Mouse (Mus musculus) effector memory CD4-positive, alpha-beta T cell, adult 5 months (primary cell): ENCODE data around the gene Hykk. TPM values are rescaled to one million over a fixed set of nuclear protein-coding genes. Genes with fewer than 3 reads are reported as not detected.

Source experiments
- polyA plus RNA-seq: library from polyadenylated mRNA; unstranded; fragments of 100-300 nt; shearing (Covaris generic); gene quantifications from one replicate; pipeline ENCODE4 v1.2.1, GENCODE M21; 2017

The Hykk gene
- 0.34 TPM for polyA plus RNA-seq

GRCm38 (mm10) chr9:54917010-54917677 lies at the start of gene Hykk:
Gene Hykk, plus strand, starts transcription at chr9:54917283.

GRCm38 (mm10) chr9:54950575-54951321 lies 33.7 kb downstream of the Hykk start, which contains the start of the genes Psma4 and AY074887:
Gene Psma4, plus strand, starts transcription at chr9:54950790.
Gene AY074887, minus strand, starts transcription at chr9:54950998.

GRCm38 (mm10) chr9:54980674-54981073 lies 63.6 kb downstream of the Hykk start, which contains the start of gene Chrna5:
Gene Chrna5, plus strand, starts transcription at chr9:54980880.

Other genes starting within 250 kb of the Hykk start
- 58.2 TPM for gene Dnaja4, start 218.4 kb upstream of the Hykk start, polyA plus RNA-seq
- gene Wdr61, start 182.8 kb upstream of the Hykk start, polyA plus RNA-seq: 58.7 TPM
- gene Crabp1, start 152.5 kb upstream of the Hykk start, polyA plus RNA-seq: not detected
- gene Ireb2, start 53.5 kb upstream of the Hykk start, polyA plus RNA-seq: 15.2 TPM
- 115 TPM for gene Psma4, start 33.5 kb downstream of the Hykk start, polyA plus RNA-seq
- 0.67 TPM for gene AY074887, start 33.7 kb downstream of the Hykk start, polyA plus RNA-seq
- gene Chrna5, start 63.6 kb downstream of the Hykk start, polyA plus RNA-seq: not detected
- gene Chrna3, start 109.3 kb downstream of the Hykk start, polyA plus RNA-seq: 0.11 TPM
- gene Chrnb4, start 131.5 kb downstream of the Hykk start, polyA plus RNA-seq: not detected
- 54.3 TPM for gene Ube2q2, start 231.6 kb downstream of the Hykk start, polyA plus RNA-seq